Mouse (Mus musculus) left cerebral cortex, adult 18-20 months (tissue): ENCODE measurements around the gene Ank. TPM values are rescaled to one million over a fixed set of nuclear protein-coding genes. Genes with fewer than 3 reads are reported as not detected.
"Not testable (repeated sequence)": the region's sequence is repeated elsewhere in the genome, so short reads cannot be mapped to it uniquely, and the experiment has no call there.

Source experiments
- DNase-seq, 2 experiments: peaks; one replicate each; pipeline ENCODE4 v3.0.0; 2021 to 2022; ENCODE audit warnings: low spot score in 2 of 2, mixed read lengths in 1 of 2
- long read RNA-seq, 2 experiments: library from polyadenylated mRNA; stranded (forward); transcript quantifications; one replicate each; pipeline ENCODE4 v2.0.0; 2021
- total RNA-seq, 2 experiments: library from RNA; stranded (reverse); gene quantifications; 2 replicates each; pipeline ENCODE4 v1.2.3; 2021

The Ank gene
- 100 to 1,000 TPM; 185 to 192 TPM for total RNA-seq
- long read RNA-seq, experiment 1, transcript Ank-201 (12 exons, 3,498 nt), result major isoform, 163 of 240 reads
- long read RNA-seq, experiment 1, partial matches to known transcripts, result 56 of 240 reads
- long read RNA-seq, experiment 1, other reads (novel, unspliced or antisense), result 18 of 240 reads
- long read RNA-seq, experiment 2, transcript Ank-201 (12 exons, 3,498 nt), result major isoform, 85 of 135 reads
- long read RNA-seq, experiment 2, partial matches to known transcripts, result 44 of 135 reads
- long read RNA-seq, experiment 2, other reads (novel, unspliced or antisense), result 2 of 135 reads

GRCm38 (mm10) chr15:27466131-27467080 is at the start of gene Ank:
Gene Ank (plus strand): TSS chr15:27466677.
- DNase-seq, result peak; percentile 80 to 88

- no peak for DNase-seq
Measured at GRCm38 (mm10) chr15:27418566-27419331, 47.7 kb upstream of the Ank start.

- no peak for DNase-seq
Measured at GRCm38 (mm10) chr15:27421531-27421930, 44.9 kb upstream of the Ank start.

- DNase-seq, result no peak
Measured at GRCm38 (mm10) chr15:27427581-27427980, 38.9 kb upstream of the Ank start.

- DNase-seq, result no peak
Measured at GRCm38 (mm10) chr15:27430241-27430640, 36.2 kb upstream of the Ank start.

- DNase-seq, result no peak
Measured at GRCm38 (mm10) chr15:27432851-27433615, 33.4 kb upstream of the Ank start.

GRCm38 (mm10) chr15:27435409-27435808 is 31.1 kb upstream of the Ank start:
- no peak for DNase-seq

GRCm38 (mm10) chr15:27436194-27436593 is 30.3 kb upstream of the Ank start:
- DNase-seq, result no peak

- DNase-seq, result no peak
Measured at GRCm38 (mm10) chr15:27441053-27441452, 25.4 kb upstream of the Ank start.

- DNase-seq, result no peak
Measured at GRCm38 (mm10) chr15:27441529-27441928, 24.9 kb upstream of the Ank start.

- no peak for DNase-seq
Measured at GRCm38 (mm10) chr15:27441951-27442350, 24.5 kb upstream of the Ank start.

- no peak for DNase-seq
Measured at GRCm38 (mm10) chr15:27444772-27445347, 21.6 kb upstream of the Ank start.

- no peak for DNase-seq
Measured at GRCm38 (mm10) chr15:27450689-27451088, 15.8 kb upstream of the Ank start.

GRCm38 (mm10) chr15:27451760-27452159 is 14.7 kb upstream of the Ank start:
- no peak for DNase-seq

- DNase-seq, result no peak
Measured at GRCm38 (mm10) chr15:27452496-27452895, 14.0 kb upstream of the Ank start.

GRCm38 (mm10) chr15:27457001-27457400 is 9.5 kb upstream of the Ank start:
- no peak for DNase-seq

- not testable (repeated sequence) for DNase-seq
Measured at GRCm38 (mm10) chr15:27459781-27460180, 6.7 kb upstream of the Ank start.

- DNase-seq, result peak; percentile 56 to 63
Measured at GRCm38 (mm10) chr15:27461336-27462245, 4.9 kb upstream of the Ank start.

- DNase-seq, result no peak
Measured at GRCm38 (mm10) chr15:27463876-27464275, 2.6 kb upstream of the Ank start.
